Mouse (Mus musculus): ENCODE results near the gene Dzip1l. TPM values are rescaled to one million over a fixed set of nuclear protein-coding genes. Genes with fewer than 3 reads are reported as not detected.
A peak's percentile ranks its signal among the peaks of the same experiment; 100 is the strongest.
"Not testable (repeated sequence)": the region's sequence is repeated elsewhere in the genome, so short reads cannot be mapped to it uniquely, and the experiment has no call there.

The Dzip1l gene
- 6.6 and 6.8 TPM in 2 replicates for total RNA-seq (2021)
- long read RNA-seq, partial matches to known transcripts, result 1 of 1 reads
- long read RNA-seq, other reads (novel, unspliced or antisense), result 0 of 1 reads

DNA sequence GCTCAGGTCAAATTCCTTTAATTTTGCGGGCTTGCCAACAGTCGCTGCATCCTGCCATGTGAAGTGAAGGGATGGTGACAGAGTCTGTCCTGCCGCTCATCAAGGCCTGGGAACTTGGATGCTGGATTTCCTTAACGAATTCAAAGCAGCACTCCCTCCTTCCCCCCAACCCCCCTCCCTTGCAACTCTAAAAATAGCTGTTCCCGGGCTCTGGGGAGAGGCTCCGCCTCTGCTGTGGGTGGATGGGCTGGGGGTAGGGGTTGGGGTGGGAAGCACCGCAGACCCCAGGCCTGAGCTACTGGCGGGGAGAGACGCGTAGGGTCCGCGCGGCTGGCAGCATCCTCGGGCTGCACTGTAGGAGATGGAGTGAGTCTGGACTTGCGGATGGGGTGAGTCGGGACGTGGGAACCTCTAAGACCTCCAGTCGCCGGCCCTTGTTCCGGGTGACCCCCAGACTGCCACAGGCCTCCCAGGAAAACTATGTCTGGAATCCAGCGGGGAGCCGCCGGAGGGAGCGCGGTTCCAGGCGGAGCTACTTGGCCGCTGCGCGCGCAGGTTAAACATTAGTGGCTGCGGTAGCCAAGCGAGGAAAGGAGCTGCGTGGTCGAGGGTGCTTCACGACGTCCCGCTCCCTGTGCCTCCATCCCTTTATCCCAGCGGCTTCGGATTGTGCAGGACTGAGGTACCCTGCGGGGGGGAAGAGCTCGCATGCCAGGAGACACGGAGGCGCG lies at the start of gene Dzip1l:
Dzip1l (plus strand) TSS at position 216 of the 731 bp plus-strand sequence.
- DNase-seq, result peak; percentile 71

DNA sequence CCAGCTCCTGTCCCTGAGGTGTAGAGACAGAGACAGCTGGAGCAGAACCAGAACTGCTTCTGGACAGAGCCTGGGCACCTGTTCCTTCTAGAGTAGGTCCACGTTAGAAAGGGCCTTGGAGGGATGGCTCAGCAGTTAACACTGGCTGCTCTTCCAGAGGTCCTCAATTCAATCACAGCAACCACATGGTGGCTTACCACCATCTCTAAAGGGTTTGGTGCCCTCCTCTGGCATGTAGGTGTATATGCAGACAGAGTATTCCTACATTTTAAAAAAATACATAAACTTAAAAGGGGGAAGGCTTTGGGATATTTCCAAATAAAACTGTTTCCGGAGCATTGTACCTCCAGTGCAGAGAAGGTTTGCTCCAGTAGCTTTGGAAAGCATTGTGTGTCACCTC lies 48.6 kb upstream of the Dzip1l start:
- peak; percentile 18 for DNase-seq

DNA sequence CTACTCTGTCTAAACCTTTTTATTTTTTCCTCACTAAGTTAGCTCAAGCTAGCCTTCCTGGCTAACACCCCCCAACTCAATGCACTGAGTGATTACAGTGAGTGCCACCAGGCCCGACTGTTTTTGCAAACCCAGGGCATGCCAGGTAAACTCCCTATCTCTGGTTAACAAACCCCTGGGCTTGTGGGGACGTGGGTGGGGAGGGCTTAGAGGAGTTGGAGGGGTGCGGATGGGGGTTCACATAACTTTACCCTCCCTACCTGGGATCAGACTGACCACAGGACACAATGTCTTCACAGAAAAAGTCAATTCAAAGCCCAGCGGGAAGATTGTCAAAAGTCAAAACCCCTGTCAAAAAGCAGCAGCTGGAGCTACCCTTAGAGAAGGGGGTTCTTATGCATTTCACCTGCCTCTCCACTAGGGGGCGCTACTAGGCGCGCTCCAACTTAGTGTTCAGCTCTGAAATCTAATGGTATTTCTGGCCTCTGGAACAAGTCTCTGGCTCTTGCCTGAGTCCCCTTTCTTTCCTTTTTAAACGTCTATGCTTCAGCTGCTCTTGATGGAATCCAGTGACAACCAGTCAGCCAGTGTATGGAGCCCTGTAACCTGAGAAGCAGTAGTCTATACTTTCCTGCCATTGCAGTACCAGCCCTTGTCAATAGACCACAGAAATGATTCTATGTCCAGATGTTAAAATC lies 41.6 kb upstream of the Dzip1l start:
- DNase-seq, result peak; percentile 72

DNA sequence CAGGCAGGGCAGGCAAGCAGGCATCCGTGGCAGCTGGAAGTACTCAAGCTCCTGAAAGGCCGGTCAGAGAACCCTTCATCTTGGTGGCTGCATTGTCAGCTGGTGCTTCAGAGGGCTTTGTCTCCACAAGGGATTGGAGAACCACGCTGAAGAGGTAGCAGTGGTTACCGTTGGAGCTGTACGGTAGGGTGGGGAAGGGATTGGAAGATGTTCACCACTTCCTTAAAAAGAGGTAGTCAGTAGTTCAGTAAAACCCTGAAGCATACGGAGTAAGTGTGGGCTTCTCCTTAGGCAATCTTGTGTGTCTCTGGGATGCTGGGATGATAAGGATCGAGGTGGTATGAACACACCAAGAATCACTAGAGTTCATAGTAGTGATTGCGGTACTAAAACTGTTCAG lies 38.2 kb upstream of the Dzip1l start:
- no peak for DNase-seq

DNA sequence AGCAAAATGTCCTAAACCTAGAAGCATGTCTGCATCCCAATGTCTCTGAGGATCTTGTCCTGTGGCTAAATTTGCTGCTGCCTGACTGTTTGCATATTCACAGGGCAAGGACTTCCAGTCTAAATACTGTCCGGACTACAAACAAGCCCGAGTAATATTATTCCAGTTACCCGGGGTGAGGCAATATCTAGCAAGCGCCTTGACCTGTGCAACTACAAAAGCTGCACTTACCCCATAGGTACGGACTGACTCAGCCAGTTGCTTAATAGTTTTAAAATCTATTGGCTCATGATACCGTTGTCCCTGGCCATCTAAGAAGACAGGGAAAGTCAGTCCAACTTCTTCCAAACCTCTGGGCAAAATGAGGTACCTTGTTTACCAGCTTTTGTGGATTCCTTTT lies 30.2 kb upstream of the Dzip1l start:
- not testable (repeated sequence) for DNase-seq

DNA sequence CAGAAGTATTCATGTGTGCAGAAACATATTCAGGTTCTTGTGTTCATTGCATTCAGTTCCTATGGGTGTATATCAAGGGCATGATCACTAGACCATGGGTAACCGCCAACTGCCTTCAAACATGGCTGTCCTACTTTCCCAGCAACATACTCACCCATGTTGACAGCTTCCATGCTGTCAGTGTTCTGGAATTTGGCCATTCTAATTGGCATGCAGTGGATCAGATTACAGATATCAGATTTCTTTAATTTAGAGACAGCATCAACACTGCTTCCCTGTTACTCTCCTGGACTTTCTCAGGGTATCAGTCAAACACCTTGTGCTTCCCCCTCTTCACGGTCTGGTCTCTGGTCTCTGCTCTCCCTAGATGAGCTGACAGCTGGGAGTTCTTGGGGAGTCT lies 25.7 kb upstream of the Dzip1l start:
- no peak for DNase-seq

DNA sequence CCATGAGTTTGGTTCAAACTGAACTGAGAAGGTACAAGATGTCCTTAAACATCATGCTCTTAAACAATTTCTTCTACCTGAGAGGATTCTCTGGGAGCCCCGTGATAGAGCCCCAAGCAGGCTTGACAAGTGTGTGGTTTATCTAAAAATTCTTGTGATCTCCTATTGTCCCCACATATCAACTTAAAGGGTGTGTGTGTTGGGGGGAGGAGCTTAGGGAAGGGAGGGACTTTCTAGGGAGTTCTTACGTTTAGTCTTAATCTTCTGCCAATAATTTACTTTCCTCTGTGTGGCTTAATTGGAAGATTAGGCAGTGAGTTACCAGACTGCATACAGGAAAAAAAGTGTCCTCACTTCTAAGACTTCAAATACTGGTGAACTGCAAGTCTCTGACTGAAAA lies 17.1 kb upstream of the Dzip1l start, which contains the start of gene A4gnt:
A4gnt (plus strand) TSS at position 301 of the 400 bp plus-strand sequence.
- no peak for DNase-seq

DNA sequence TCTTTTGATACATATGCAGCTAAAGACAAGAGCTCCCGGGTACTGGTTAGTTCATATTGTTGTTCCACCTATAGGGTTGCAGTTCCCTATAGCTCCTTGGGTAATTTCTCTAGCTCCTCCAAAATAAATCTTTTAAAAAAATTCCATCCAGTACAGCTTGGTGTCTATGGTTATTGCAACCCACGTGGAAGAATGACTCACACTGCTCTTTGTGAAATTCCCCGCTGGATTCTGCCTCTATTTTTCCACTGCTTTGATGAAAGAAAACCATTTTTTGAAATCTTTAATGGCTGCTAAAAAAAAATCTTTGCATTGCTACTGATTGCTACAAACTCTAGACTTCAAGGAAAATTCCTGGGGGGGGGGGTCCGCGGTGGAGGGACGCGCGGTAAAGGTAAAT lies 9.6 kb upstream of the Dzip1l start:
- no peak for DNase-seq

DNA sequence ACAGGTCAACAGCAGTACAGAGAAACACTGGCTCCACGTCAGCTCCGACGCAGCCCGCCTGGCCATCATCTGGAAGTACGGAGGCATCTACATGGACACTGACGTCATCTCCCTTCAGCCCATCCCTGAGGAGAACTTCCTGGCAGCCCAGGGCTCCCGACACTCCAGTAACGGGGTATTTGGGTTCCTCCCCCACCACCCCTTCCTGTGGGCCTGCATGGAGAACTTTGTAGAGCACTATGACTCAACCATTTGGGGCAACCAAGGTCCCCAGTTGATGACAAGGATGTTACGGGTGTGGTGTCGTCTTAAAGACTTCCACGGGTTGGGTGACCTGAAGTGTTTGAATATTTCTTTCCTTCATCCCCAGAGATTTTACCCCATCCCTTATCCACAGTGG lies 9.1 kb upstream of the Dzip1l start:
- DNase-seq, result no peak

DNA sequence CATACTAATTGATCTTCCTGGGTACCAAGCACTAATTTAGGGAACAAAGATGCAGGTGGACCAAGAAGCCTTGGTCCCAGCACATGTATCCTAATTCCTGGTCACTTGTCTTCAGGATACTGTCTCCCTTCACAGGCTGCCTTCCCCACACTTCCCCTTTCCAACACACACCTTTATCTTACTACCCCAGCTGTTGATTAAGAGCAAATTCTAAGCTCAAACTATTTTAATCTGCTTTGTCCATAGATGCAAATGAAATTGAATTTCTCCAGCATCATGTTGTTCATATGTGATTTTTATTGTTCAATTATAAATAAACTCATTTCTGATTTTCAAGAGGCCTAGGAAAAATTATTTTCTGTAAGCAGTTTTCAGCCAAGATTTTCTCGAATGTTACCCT lies 7.3 kb upstream of the Dzip1l start:
- no peak for DNase-seq

DNA sequence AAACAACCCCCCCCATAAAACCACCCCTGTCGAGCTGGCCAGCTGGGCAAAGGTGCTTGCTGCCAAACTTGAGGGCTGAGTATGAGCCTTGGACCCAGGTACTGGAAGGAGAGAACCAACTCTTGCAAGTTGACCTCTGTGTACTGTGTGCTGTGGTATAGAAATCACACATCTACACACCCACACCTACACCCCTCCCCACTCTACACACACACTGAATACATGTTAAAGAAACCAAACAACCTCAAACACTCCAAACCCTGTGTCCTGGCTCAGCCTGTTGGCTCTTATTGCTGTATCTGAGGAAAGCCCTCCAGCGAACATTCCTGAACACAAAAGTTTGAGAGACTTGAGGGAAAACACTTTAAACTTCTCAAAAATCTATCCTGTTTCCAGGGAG lies 6.3 kb upstream of the Dzip1l start:
- no peak for DNase-seq

DNA sequence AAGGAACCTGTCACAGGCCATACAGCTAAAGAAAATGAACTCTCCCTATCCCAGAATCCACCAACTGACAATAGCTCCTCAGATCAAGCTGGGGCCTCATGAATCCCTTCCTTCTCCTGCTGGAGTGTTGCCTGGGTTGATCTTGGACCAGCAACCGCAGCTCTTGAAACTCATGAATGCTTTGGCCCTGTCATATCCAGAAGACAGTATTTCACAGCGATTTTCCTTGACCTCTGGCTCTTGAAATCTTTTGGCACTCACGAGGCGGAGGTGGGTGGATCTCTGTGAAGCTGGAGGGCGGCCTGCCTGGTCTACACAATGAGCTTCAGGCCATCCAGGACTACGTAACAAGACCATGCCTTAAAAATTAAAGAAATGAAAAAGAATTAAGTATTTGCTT lies 5.2 kb upstream of the Dzip1l start:
- DNase-seq, result peak; percentile 16

DNA sequence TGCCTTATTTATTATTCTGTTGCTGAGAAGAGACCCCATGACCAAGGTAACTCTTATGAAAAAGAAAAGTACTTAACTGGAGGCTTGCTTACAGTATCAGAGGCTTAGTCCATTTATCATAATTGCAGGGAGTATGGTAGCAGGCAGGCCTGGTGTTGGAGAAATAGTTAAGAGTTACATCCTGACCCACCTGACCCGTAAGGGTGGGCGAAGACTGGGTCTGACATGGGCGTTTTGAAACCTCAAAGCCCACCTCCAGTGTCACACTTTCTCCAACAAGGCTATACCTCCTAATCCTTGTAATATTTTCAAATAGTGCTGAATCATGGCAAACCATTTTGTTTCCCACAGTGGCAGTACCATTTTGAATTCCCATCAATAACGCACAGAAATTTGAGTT lies 715 bp upstream of the Dzip1l start:
- DNase-seq, result no peak

DNA sequence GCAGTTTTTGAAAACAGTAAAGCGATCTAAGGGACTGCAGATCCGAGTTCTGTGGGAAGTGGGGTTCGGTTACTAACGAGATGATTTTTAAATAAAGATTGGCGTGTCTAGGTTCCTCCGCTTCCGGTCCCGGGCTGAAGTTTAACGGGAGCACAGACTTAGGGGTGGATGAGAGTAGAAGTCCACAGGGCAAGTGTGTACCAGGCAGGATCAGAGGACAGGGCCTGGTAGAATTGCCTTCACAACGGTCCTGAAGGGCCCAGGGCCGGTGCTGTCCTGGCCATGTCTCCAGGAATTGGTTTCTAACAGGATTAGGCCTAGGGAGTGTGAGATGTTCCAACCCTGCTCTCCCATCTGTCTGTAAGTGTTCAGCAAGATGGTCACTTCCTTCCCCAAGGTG lies 775 bp downstream of the Dzip1l start:
- peak; percentile 8 for DNase-seq

DNA sequence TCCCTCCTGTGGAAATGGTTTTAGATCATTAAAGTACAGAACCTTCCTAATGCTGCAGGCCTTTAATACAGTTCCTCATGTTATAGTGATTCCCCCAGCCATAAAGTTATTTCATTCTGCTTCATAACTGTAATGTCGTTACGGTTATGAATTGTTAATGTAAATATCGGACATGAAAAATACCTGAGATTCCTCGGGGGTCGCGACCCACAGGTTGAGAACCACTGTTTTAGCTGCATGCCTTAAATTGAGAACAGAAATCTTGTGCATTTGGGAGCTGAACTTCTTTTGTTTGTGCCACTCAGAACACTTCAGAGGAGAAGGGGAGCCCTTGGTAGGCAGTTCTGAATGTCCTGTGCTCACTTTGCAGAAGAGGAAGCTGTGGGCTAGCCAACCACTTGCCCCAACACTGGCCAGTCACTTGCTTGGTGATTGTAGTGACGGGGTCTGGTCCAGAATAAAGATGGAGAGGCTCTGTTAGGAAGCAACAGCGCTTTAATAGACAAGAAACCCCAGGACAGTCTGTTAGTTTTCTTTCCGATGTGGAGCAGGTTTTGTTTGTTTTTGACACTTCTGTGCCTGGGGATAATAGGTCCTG lies 1.3 kb downstream of the Dzip1l start:
- DNase-seq, result no peak

DNA sequence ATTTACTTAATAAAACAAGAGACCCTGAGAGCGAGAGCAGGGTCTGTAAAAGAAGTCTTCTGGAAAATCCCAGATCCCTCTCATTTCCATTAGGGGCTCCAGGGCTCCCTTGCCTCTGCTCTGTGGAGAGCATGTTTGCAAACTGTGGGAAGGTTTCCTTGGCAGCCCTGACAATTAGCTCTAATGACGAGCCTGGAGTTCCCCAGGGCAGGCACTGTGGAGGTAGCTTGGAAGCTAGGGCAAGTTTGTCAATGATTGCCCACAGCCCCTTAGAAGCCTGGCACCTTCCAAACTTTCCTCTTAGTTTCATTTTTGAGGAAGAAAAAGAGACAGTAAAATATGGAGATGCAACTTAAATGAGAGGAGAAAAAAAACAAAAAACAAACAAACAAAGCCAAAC lies 2.5 kb downstream of the Dzip1l start:
- no peak for DNase-seq

DNA sequence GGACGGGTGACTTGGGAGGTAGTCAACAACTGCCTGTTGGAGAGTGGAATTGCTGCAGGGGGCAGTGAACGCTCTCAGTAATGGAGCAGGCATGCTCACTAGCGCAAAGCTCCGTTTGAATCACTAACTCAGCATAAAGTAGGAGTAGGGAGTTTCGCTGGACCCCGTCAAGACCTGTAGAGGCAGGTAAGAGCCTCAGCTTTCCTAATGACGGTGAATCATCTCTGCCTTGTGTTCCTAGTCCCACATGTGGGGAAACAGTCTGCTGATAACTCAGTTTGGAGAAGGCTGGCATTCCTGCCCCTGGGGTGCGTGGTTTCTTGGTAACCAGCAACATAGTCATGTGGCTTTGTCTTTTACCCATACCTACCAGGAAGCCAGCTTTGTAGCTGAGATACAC lies 3.0 kb downstream of the Dzip1l start:
- no peak for DNase-seq

DNA sequence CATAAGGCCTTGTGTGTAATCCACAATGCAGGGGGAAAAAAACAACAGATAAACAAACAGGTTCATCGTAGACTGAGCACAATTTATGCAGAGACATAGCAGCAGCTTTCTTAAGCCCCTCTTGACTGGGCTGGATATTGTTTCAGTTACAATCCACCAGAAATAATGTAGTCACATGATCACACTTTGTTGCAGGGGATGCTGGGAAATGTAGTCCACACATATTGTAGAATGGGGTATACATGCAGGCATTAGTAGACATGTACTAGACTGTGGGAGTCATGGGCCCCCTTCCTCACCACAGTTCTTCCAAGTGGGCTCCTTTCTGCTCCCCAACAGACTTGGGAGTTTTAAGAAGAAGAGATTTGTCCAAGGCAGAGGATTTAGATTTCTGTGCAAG lies 7.5 kb downstream of the Dzip1l start:
- no peak for DNase-seq

DNA sequence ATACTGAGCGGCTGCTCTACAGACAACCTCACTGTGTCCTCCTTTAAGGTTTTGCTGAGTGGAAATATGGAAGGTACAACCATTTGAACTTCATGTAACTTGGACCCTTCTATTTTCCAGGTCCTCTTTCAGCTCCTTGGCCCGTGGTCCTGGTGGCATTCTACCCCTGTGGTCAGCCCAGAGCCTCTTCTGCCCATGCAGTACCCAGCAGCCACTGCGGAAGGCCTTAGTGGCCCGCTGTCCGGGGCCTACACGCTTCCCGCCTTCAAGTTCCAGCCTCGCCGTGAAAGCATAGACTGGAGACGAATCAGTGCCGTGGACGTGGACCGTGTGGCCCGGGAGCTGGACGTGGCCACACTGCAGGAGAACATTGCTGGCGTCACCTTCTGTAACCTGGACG lies 7.9 kb downstream of the Dzip1l start:
- DNase-seq, result no peak

DNA sequence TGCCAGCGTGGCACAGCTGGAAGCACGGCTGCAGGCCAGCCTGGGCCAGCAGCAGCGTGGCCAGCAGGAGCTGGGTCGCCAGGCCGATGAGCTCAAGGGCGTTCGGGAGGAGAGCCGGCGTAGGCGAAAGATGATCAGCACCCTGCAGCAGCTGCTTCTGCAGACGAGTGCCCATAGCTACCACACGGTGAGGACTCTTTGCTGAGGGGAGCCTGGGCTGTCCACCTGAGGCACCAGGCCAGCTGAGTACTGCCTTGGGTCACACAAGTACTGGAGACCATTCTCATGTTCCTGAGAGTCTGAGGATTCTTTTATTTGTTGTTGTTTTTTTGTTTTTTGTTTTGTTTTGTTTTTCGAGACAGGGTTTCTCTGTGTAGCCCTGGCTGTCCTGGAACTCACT lies 8.4 kb downstream of the Dzip1l start:
- DNase-seq, result no peak

DNA sequence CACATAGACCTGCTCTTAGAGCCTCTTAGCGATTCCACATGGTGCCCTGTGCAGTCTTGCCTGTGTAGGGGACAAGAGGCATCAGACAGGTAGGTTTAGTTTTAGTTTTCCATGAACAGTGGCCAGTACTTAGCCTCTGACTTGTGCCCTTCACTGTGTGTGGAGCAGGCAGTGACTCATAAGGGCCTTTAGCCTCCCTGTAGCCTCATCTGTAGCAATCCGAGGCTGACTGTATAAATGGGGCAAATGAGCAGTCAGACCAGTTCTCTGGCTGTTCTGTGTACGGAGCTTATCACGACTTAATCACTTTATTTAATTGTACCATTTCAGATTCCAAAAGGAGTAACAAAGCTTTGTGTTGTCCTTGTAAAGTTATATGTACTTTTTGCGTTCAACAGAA lies 10.7 kb downstream of the Dzip1l start:
- no peak for DNase-seq

DNA sequence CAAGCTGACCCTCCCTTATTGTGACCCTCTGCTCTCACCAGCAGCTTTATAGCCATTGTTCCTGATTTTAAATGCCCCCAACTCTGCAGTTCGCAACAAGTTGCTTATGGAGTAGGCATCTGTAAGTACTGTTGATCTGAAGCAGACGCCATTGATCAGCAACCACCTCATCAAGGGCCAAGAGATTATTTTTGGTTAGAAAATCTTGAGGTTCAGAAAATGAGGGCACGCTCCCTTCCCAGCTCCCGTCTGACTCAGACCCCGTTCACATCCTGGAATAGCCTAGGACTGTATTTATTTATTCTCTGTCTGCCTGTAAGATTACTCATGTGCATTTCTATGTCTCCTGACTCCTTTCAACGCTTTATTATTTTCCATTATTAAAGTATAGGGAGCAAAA lies 16.1 kb downstream of the Dzip1l start:
- DNase-seq, result no peak

DNA sequence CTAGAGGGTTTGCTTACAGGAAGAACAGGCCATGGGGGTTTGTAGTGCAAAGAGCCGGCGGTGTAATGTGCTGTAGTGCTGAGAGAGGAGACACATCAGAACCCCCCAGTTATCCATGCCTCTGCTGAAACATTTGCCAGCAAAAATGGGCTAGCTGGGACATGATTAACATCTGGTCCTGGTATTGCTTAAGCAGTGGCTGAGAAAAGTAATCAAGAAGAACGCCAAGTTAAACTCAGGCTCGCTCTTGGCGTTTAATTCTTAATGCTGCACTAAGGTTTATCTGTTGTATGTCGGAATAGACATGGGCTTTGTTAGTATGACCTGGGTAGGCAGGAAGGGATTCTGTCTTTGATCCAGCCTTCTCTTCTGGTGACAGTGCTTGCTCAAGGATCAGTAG lies 16.8 kb downstream of the Dzip1l start:
- no peak for DNase-seq

DNA sequence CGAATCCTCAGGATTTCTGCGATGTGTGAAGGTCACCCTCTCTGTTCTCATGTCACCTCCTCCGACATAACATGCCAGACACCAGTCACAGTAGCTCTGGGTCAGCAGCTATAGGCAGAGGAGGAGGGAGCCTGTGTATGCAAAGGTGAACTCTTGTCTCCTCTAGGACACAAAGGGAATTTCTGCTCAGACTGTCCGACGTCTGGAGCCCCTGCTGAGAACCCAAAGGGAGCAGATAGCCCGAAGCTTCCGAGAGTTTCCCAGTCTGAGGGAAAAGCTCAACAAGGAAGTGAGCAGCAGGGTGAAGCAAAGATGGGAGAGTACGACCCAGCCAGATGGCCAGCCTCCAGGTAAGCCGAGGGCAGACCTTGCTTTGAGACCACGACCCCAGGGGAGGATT lies 31.5 kb downstream of the Dzip1l start:
- no peak for DNase-seq

Data from adrenal gland, postnatal 25 days (tissue).